Comparison of ENCODE assay signal across 9 mouse cellular contexts in genomic region chr13:76844629-76845255, GRCm38 (mm10).
DNase-seq lines count a peak whose midpoint lies in the region; ATAC-seq lines count a peak whose summit lies in the region.
"Had no signal": no experiment of that assay in that cellular context is flagged by ENCODE, and none has a peak within 500 bp of the region (broad histone marks: within the 10 kb centered on the region; RNA-seq: fewer than 3 reads in every experiment).

No protein-coding gene starts in this region.

- intact Hi-C loops in left cerebral cortex, postnatal 10 days (cut with DNase I) = loop anchor here (10.0 kb wide), 1 partner anchor 1340 kb away; no protein-coding TSS in a partner anchor

- H3K4me1 ChIP-seq in hindbrain, embryonic 11.5 days (replicated peaks; ENCODE audit: control insufficient read depth, insufficient read depth, low read length) = no peaks in the 10 kb centered on the region
- peaks cover 6% of the 10 kb centered on the region; the same call in 1 of the 2 replicates for H3K4me1 ChIP-seq in midbrain, embryonic 12.5 days

- H3K4me3 ChIP-seq in hindbrain, embryonic 11.5 days (ENCODE audit: low read depth, low read length) = no peak overlapping the region
- no peak overlapping the region for H3K4me3 ChIP-seq in midbrain, embryonic 12.5 days
- H3K4me3 ChIP-seq: heart, embryonic 15.5 days had no signal

- 53% methylated on average over 8 of the region's 8 CpGs for WGBS in hindbrain, embryonic 11.5 days
- 54% methylated on average over 8 of the region's 8 CpGs for WGBS in midbrain, embryonic 12.5 days

- no peak overlapping the region for H3K27ac ChIP-seq in hindbrain, embryonic 11.5 days (ENCODE audit: low read depth, low read length)
- H3K27ac ChIP-seq in midbrain, embryonic 12.5 days (replicated peaks) = no peak overlapping the region
- H3K27ac ChIP-seq: heart, embryonic 15.5 days had no signal

- peak; percentile 35 for DNase-seq in MN1 (ENCODE audit: low spot score)
- DNase-seq in adrenal gland, postnatal 25 days = peak; percentile 70
- peak; percentile 66 for DNase-seq in embryo, embryonic 9.5 days (ENCODE audit: extremely low spot score)
- peak; percentile 84 for DNase-seq in hindbrain, embryonic 11.5 days (ENCODE audit: low spot score)
- DNase-seq in left cerebral cortex, postnatal 10 days (ENCODE audit: extremely low spot score in 1 of 2, low spot score in 2 of 2) = peak; percentile 43 to 69
- peak; percentile 25 for DNase-seq in skeletal muscle tissue, adult 2 months (ENCODE audit: low read depth, low spot score)

- no peaks in the 10 kb centered on the region for H3K27me3 ChIP-seq in hindbrain, embryonic 11.5 days (ENCODE audit: control insufficient read depth, insufficient read depth, low read length)
- no peaks in the 10 kb centered on the region for H3K27me3 ChIP-seq in midbrain, embryonic 12.5 days
- H3K27me3 ChIP-seq: heart, embryonic 15.5 days had no signal

- H3K9ac ChIP-seq in hindbrain, embryonic 11.5 days (ENCODE audit: low read depth, low read length) = no peak overlapping the region
- H3K9ac ChIP-seq in midbrain, embryonic 12.5 days (replicated peaks) = no peak overlapping the region
- H3K9ac ChIP-seq: heart, embryonic 15.5 days had no signal

- ATAC-seq in hindbrain, embryonic 11.5 days (ENCODE audit: low FRiP score) = peak; percentile 46; the same call in 1 of the 2 replicates
- peak; percentile 62 for ATAC-seq in midbrain, embryonic 12.5 days (ENCODE audit: low FRiP score, low read depth)
- no peak for ATAC-seq in erythroid progenitor cell, adult 5-6 weeks (replicated peaks; ENCODE audit: low FRiP score, poor library complexity, severe bottlenecking)

- no peak overlapping the region for H3K4me2 ChIP-seq in hindbrain, embryonic 11.5 days (replicated peaks; ENCODE audit: low read depth, low read length)
- H3K4me2 ChIP-seq in midbrain, embryonic 12.5 days (replicated peaks) = no peak overlapping the region
- H3K4me2 ChIP-seq: heart, embryonic 15.5 days had no signal

- H3K9me3 ChIP-seq in hindbrain, embryonic 11.5 days (ENCODE audit: control insufficient read depth, low read length) = no peaks in the 10 kb centered on the region
- no peaks in the 10 kb centered on the region for H3K9me3 ChIP-seq in midbrain, embryonic 12.5 days
- H3K9me3 ChIP-seq: heart, embryonic 15.5 days had no signal

- no peaks in the 10 kb centered on the region for H3K36me3 ChIP-seq in hindbrain, embryonic 11.5 days (ENCODE audit: control insufficient read depth, insufficient read depth, low read length)
- H3K36me3 ChIP-seq in midbrain, embryonic 12.5 days = no peaks in the 10 kb centered on the region
- H3K36me3 ChIP-seq: heart, embryonic 15.5 days had no signal

Comparison
In these comparisons a context has a peak if more than half of its experiments do, and no peak if none do; other contexts are left out.
1. DNase-seq: peak in every context shown above with its lines; median percentile 84 in hindbrain, embryonic 11.5 days; 70 in adrenal gland, postnatal 25 days; 66 in embryo, embryonic 9.5 days; 56 in left cerebral cortex, postnatal 10 days; 35 in MN1; 25 in skeletal muscle tissue, adult 2 months.